Mouse (Mus musculus): ENCODE data around the gene Trappc12.

GRCm38 (mm10) chr12:28684674-28685073, 65.6 kb downstream of the Trappc12 start:
- no peak for TF ChIP-seq POLR2A (IDR thresholded peaks at IDR 0.05; ENCODE audit: low read depth, low read length)
- TF ChIP-seq CTCF (conservative IDR thresholded peaks at IDR 0.05; ENCODE audit: insufficient read depth, insufficient read length, low read depth, low read length): no peak
